Mouse (Mus musculus): Measurements from ENCODE around the gene Kif14. TPM values are rescaled to one million over a fixed set of nuclear protein-coding genes. Genes with fewer than 3 reads are reported as not detected.

Gene Kif14
- polyA plus RNA-seq, 1 experiment from 2014 or later = 0.50 TPM

- no peak overlapping the region for H3K27ac ChIP-seq (ENCODE audit: low read depth, low read length)
- peak; percentile 31; the same call in 1 of the 2 replicates for ATAC-seq
- H3K36me3 ChIP-seq (ENCODE audit: control insufficient read depth, insufficient read depth) = no peaks in the 10 kb centered on the region
- H3K27me3 ChIP-seq (replicated peaks; ENCODE audit: control insufficient read depth, insufficient read depth, low read length) = no peaks in the 10 kb centered on the region
- H3K9ac ChIP-seq (ENCODE audit: low read depth, low read length) = no peak overlapping the region
- WGBS = 77% methylated on average over 4 of the region's 4 CpGs
- H3K4me3 ChIP-seq (ENCODE audit: low read depth, low read length) = no peak overlapping the region
- TF ChIP-seq CTCF (IDR thresholded peaks at IDR 0.05; ENCODE audit: low read depth) = peak; percentile 47
- H3K4me1 ChIP-seq (replicated peaks; ENCODE audit: control insufficient read depth, insufficient read depth, low read length) = no peaks in the 10 kb centered on the region
- H3K9me3 ChIP-seq (ENCODE audit: control insufficient read depth) = no peaks in the 10 kb centered on the region
- H3K4me2 ChIP-seq (replicated peaks; ENCODE audit: low read depth) = no peak overlapping the region
These were observed 98.8 kb downstream of the Kif14 start for GRCm38 (mm10) chr1:136564963-136565362.

GRCm38 (mm10) chr1:136566386-136566785 is 100.2 kb downstream of the Kif14 start:
- no peaks in the 10 kb centered on the region for H3K27me3 ChIP-seq (replicated peaks; ENCODE audit: control insufficient read depth, insufficient read depth, low read length)
- no peak for ATAC-seq
- H3K9me3 ChIP-seq (ENCODE audit: control insufficient read depth) = no peaks in the 10 kb centered on the region
- TF ChIP-seq CTCF (IDR thresholded peaks at IDR 0.05; ENCODE audit: low read depth) = no peak
- no peak overlapping the region for H3K27ac ChIP-seq (ENCODE audit: low read depth, low read length)
- no peaks in the 10 kb centered on the region for H3K36me3 ChIP-seq (ENCODE audit: control insufficient read depth, insufficient read depth)
- no peaks in the 10 kb centered on the region for H3K4me1 ChIP-seq (replicated peaks; ENCODE audit: control insufficient read depth, insufficient read depth, low read length)
- WGBS = 94% methylated on average over 5 of the region's 5 CpGs
- H3K9ac ChIP-seq (ENCODE audit: low read depth, low read length) = no peak overlapping the region
- no peak overlapping the region for H3K4me3 ChIP-seq (ENCODE audit: low read depth, low read length)
- no peak overlapping the region for H3K4me2 ChIP-seq (replicated peaks; ENCODE audit: low read depth)

- Histone ChIP-seq H3K4me3 (ENCODE audit: low read depth, low read length) (no peak overlapping the region), H3K36me3 (ENCODE audit: control insufficient read depth, insufficient read depth) (no peaks in the 10 kb centered on the region), H3K4me1 (replicated peaks; ENCODE audit: control insufficient read depth, insufficient read depth, low read length) (no peaks in the 10 kb centered on the region), H3K9ac (ENCODE audit: low read depth, low read length) (no peak overlapping the region), H3K27me3 (replicated peaks; ENCODE audit: control insufficient read depth, insufficient read depth, low read length) (no peaks in the 10 kb centered on the region), H3K9me3 (ENCODE audit: control insufficient read depth) (no peaks in the 10 kb centered on the region), H3K27ac (ENCODE audit: low read depth, low read length) (no peak overlapping the region), H3K4me2 (replicated peaks; ENCODE audit: low read depth) (no peak overlapping the region)
- 83% methylated on average over 4 of the region's 4 CpGs for WGBS
- TF ChIP-seq CTCF (IDR thresholded peaks at IDR 0.05; ENCODE audit: low read depth) = no peak
- no peak for ATAC-seq
These were observed 101.5 kb downstream of the Kif14 start for GRCm38 (mm10) chr1:136567641-136568040.

GRCm38 (mm10) chr1:136568738-136569194 is 102.6 kb downstream of the Kif14 start:
- TF ChIP-seq CTCF (IDR thresholded peaks at IDR 0.05; ENCODE audit: low read depth) = no peak
- 95% methylated on average over 11 of the region's 11 CpGs for WGBS
- Histone ChIP-seq H3K9ac (ENCODE audit: low read depth, low read length) (no peak overlapping the region), H3K36me3 (ENCODE audit: control insufficient read depth, insufficient read depth) (no peaks in the 10 kb centered on the region), H3K4me3 (ENCODE audit: low read depth, low read length) (no peak overlapping the region), H3K4me1 (replicated peaks; ENCODE audit: control insufficient read depth, insufficient read depth, low read length) (no peaks in the 10 kb centered on the region), H3K4me2 (replicated peaks; ENCODE audit: low read depth) (no peak overlapping the region), H3K9me3 (ENCODE audit: control insufficient read depth) (no peaks in the 10 kb centered on the region), H3K27me3 (replicated peaks; ENCODE audit: control insufficient read depth, insufficient read depth, low read length) (no peaks in the 10 kb centered on the region), H3K27ac (ENCODE audit: low read depth, low read length) (no peak overlapping the region)
- ATAC-seq = no peak

- H3K27me3 ChIP-seq (replicated peaks; ENCODE audit: control insufficient read depth, insufficient read depth, low read length) = no peaks in the 10 kb centered on the region
- no peak overlapping the region for H3K9ac ChIP-seq (ENCODE audit: low read depth, low read length)
- H3K4me3 ChIP-seq (ENCODE audit: low read depth, low read length) = no peak overlapping the region
- H3K9me3 ChIP-seq (ENCODE audit: control insufficient read depth) = no peaks in the 10 kb centered on the region
- no peak for ATAC-seq
- no peak overlapping the region for H3K27ac ChIP-seq (ENCODE audit: low read depth, low read length)
- TF ChIP-seq CTCF (IDR thresholded peaks at IDR 0.05; ENCODE audit: low read depth) = no peak
- no peak overlapping the region for H3K4me2 ChIP-seq (replicated peaks; ENCODE audit: low read depth)
- WGBS = 86% methylated on average over 8 of the region's 8 CpGs
- no peaks in the 10 kb centered on the region for H3K36me3 ChIP-seq (ENCODE audit: control insufficient read depth, insufficient read depth)
- no peaks in the 10 kb centered on the region for H3K4me1 ChIP-seq (replicated peaks; ENCODE audit: control insufficient read depth, insufficient read depth, low read length)
These were observed 103.1 kb downstream of the Kif14 start for GRCm38 (mm10) chr1:136569206-136569605.

- Histone ChIP-seq H3K4me2 (replicated peaks; ENCODE audit: low read depth) (0 out of 2 replicates have a peak overlapping the region, but pooled peaks have one; percentile 9), H3K9ac (ENCODE audit: low read depth, low read length) (no peak overlapping the region), H3K9me3 (ENCODE audit: control insufficient read depth) (no peaks in the 10 kb centered on the region), H3K27me3 (replicated peaks; ENCODE audit: control insufficient read depth, insufficient read depth, low read length) (no peaks in the 10 kb centered on the region), H3K4me1 (replicated peaks; ENCODE audit: control insufficient read depth, insufficient read depth, low read length) (no peaks in the 10 kb centered on the region), H3K36me3 (ENCODE audit: control insufficient read depth, insufficient read depth) (no peaks in the 10 kb centered on the region), H3K4me3 (ENCODE audit: low read depth, low read length) (no peak overlapping the region), H3K27ac (ENCODE audit: low read depth, low read length) (no peak overlapping the region)
- whole genome bisulfite sequencing = 47% methylated on average over 20 of the region's 20 CpGs
- no peak for TF ChIP-seq CTCF (IDR thresholded peaks at IDR 0.05; ENCODE audit: low read depth)
- ATAC-seq = no peak
These were observed 103.6 kb downstream of the Kif14 start for GRCm38 (mm10) chr1:136569626-136570297.
